Comparison of ENCODE assay signal across 18 mouse cellular contexts in the genomic region with DNA sequence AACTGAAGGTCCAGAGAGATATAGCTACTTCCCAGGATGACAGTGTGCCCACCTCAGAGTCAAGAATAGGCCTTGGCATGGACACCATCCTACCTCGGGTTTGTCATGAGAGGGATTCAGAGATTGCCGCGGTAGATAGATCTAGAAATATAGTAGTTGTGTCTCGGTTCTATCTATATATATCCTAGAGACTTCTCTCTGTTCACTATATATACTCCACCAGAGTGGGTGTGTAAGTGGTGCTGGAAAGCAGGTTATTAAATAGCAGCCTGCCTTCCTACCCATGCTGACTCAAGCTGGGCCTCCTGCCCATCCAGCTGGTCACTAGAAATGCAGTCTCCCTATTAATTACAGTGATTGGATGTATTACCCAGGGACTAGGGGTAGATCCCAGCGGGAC. TPM values are rescaled to one million over a fixed set of nuclear protein-coding genes. Genes with fewer than 3 reads are reported as not detected.
DNase-seq lines count a peak whose midpoint lies in the region; ATAC-seq and TF ChIP-seq lines count a peak whose summit lies in the region.
"Had no signal": no experiment of that assay in that cellular context is flagged by ENCODE, and none has a peak within 500 bp of the region (broad histone marks: within the 10 kb centered on the region; RNA-seq: fewer than 3 reads in every experiment).

No protein-coding gene starts in this region.

- no peak for TF ChIP-seq CTCF in left cerebral cortex, adult 2 months (IDR thresholded peaks at IDR 0.05)

- no peaks in the 10 kb centered on the region for H3K79me2 ChIP-seq in myocyte (ENCODE audit: control insufficient read depth, insufficient read depth)

- intact Hi-C loops in left cerebral cortex, postnatal 4 days (cut with DNase I), result no loop called here
- intact Hi-C loops in left cerebral cortex, adult 2 months (cut with DNase I), result no loop called here

- H3K36me3 ChIP-seq in myocyte (ENCODE audit: control insufficient read depth, insufficient read depth), result no peaks in the 10 kb centered on the region
- H3K36me3 ChIP-seq in kidney, embryonic 14.5 days (ENCODE audit: control insufficient read depth, insufficient read depth, low read length), result no peaks in the 10 kb centered on the region
- H3K36me3 ChIP-seq: embryonic facial prominence, embryonic 15.5 days; kidney, embryonic 15.5 days; limb, embryonic 13.5 days had no signal

- H3K27me3 ChIP-seq in myocyte (ENCODE audit: control insufficient read depth, insufficient read depth, insufficient read length), result no peaks in the 10 kb centered on the region
- H3K27me3 ChIP-seq in kidney, embryonic 14.5 days (ENCODE audit: control insufficient read depth, insufficient read depth, low read length), result peaks cover 11% of the 10 kb centered on the region; the same call in 1 of the 2 replicates

- ATAC-seq in kidney, embryonic 14.5 days (ENCODE audit: low FRiP score, low TSS enrichment), result no peak
- ATAC-seq: liver, postnatal 0 days had no signal

- no peaks in the 10 kb centered on the region for H3K4me1 ChIP-seq in kidney, embryonic 14.5 days (ENCODE audit: control insufficient read depth, insufficient read depth, low read length)

- 85% methylated on average over 5 of the region's 5 CpGs for WGBS in kidney, embryonic 14.5 days

- H3K4me3 ChIP-seq in left cerebral cortex, adult 2 months, result no peak overlapping the region
- no peak overlapping the region for H3K4me3 ChIP-seq in myocyte
- H3K4me3 ChIP-seq in kidney, embryonic 14.5 days (ENCODE audit: low read length), result no peak overlapping the region
- H3K4me3 ChIP-seq: embryonic facial prominence, embryonic 15.5 days; kidney, embryonic 15.5 days; limb, embryonic 13.5 days had no signal

- TF ChIP-seq POLR2A in myocyte (IDR thresholded peaks at IDR 0.05; ENCODE audit: insufficient read length, low read depth), result no peak

- H3ac ChIP-seq in myocyte (ENCODE audit: control insufficient read depth, insufficient read length), result no peak overlapping the region

- no peaks in the 10 kb centered on the region for H3K9me3 ChIP-seq in kidney, embryonic 14.5 days (ENCODE audit: control insufficient read depth, low read length)
- H3K9me3 ChIP-seq: embryonic facial prominence, embryonic 15.5 days; kidney, embryonic 15.5 days; limb, embryonic 13.5 days had no signal

- DNase-seq in cerebellum, postnatal 25 days, result peak; percentile 55 to 69
- DNase-seq in cerebellum, adult 9-10 months, result no peak
- DNase-seq in left cerebral cortex, adult 11 months (ENCODE audit: low spot score), result peak; percentile 60
- DNase-seq in left cerebral cortex, postnatal 4 days, result no peak
- DNase-seq in left cerebral cortex, adult 2 months (ENCODE audit: extremely low spot score in 1 of 2, low spot score in 2 of 2), result peak in 1 of 2 experiments; percentile 65
- no peak for DNase-seq in MN1 (ENCODE audit: low spot score)
- DNase-seq: adrenal gland, adult 8-10 months; heart, adult 18-20 months; liver, postnatal 0 days; thymus, postnatal 14 days had no signal

- peak overlapping the region; percentile 12 for H3K4me2 ChIP-seq in myocyte (ENCODE audit: low read depth)
- H3K4me2 ChIP-seq in kidney, embryonic 14.5 days (replicated peaks; ENCODE audit: low read depth, low read length), result no peak overlapping the region
- H3K4me2 ChIP-seq: embryonic facial prominence, embryonic 15.5 days; kidney, embryonic 15.5 days; limb, embryonic 13.5 days had no signal

- peak overlapping the region; percentile 96 for H3K27ac ChIP-seq in left cerebral cortex, adult 2 months
- H3K27ac ChIP-seq in kidney, embryonic 14.5 days (ENCODE audit: low read depth, low read length), result no peak overlapping the region
- H3K27ac ChIP-seq: embryonic facial prominence, embryonic 15.5 days; kidney, embryonic 15.5 days; limb, embryonic 13.5 days; macrophage had no signal

- H3K9ac ChIP-seq in kidney, embryonic 14.5 days (ENCODE audit: low read depth, low read length), result no peak overlapping the region
- H3K9ac ChIP-seq: embryonic facial prominence, embryonic 15.5 days; kidney, embryonic 15.5 days; limb, embryonic 13.5 days; liver, postnatal 0 days had no signal

TF ChIP-seq in myocyte, 11 proteins besides CTCF, POLR2A, EP300 and RAD21:
- TF ChIP-seq CEBPB (IDR thresholded peaks at IDR 0.05; ENCODE audit: insufficient read depth, poor library complexity, severe bottlenecking) (no peak), TCF3 (IDR thresholded peaks at IDR 0.05; ENCODE audit: insufficient read length, low read depth) (no peak), TCF12 (IDR thresholded peaks at IDR 0.05; ENCODE audit: insufficient read depth, poor library complexity, severe bottlenecking) (no peak), E2F4 (IDR thresholded peaks at IDR 0.05; ENCODE audit: insufficient read depth) (no peak), REST (IDR thresholded peaks at IDR 0.05; ENCODE audit: insufficient read depth, insufficient read length) (no peak), MYOG (IDR thresholded peaks at IDR 0.05; ENCODE audit: control insufficient read depth in 1 of 3, insufficient read depth in 1 of 3, insufficient read length in 2 of 3, low read depth in 2 of 3) (no peak), MYOD1 (IDR thresholded peaks at IDR 0.05; ENCODE audit: control insufficient read depth in 1 of 3, insufficient read length in 2 of 3, low read depth in 2 of 3) (no peak), SRF (IDR thresholded peaks at IDR 0.05; ENCODE audit: control insufficient read depth, insufficient read length, low read depth) (no peak), MAX (IDR thresholded peaks at IDR 0.05; ENCODE audit: low read depth) (no peak), USF1 (IDR thresholded peaks at IDR 0.05; ENCODE audit: low read depth) (no peak), POLR2AphosphoS2 (IDR thresholded peaks at IDR 0.05; ENCODE audit: insufficient read length, low read depth) (no peak)

RNA-seq across cellular contexts. Expression of gene AC124108.1, which starts 11.5 kb away (rescaled TPM):
- 1 to 10 TPM; 3.6 to 4.2 TPM for total RNA-seq in left cerebral cortex, postnatal 4 days (2021)
- total RNA-seq in left cerebral cortex, adult 2 months (2021), result 1 to 10 TPM; 4.3 to 6.1 TPM
- polyA plus RNA-seq in myocyte (2012; fragmentation: generic; extraction: Trizol), result 0.82 TPM
- polyA plus RNA-seq in kidney, embryonic 14.5 days (2014; fragmentation: Nextera tagmentation; extraction: Ambion mirVana), result 0.05 and 0.09 TPM in 2 replicates
- polyA plus RNA-seq: heart, postnatal 0 days; liver, postnatal 0 days; macrophage had no signal

RNA-seq across cellular contexts. Expression of gene Lemd1, which starts 11.5 kb away (rescaled TPM):
- 10 to 100 TPM in 1 of 2 experiments, 1 to 10 TPM in 1; 8.8 to 10.1 TPM for total RNA-seq in left cerebral cortex, postnatal 4 days (2021)
- total RNA-seq in left cerebral cortex, adult 2 months (2021), result 1 to 10 TPM; 3.9 to 6.8 TPM
- 0.49 TPM for polyA plus RNA-seq in myocyte (2012; fragmentation: generic; extraction: Trizol)
- polyA plus RNA-seq in kidney, embryonic 14.5 days (2014; fragmentation: Nextera tagmentation; extraction: Ambion mirVana), result 0.37 TPM in 1 of 2 replicates, not detected in the other
- total RNA-seq: heart, adult 18-20 months had no signal
- polyA plus RNA-seq: heart, postnatal 0 days; liver, postnatal 0 days; macrophage had no signal

RNA-seq across cellular contexts. Expression of gene Gm10188, which starts 26.8 kb away (rescaled TPM):
- total RNA-seq in left cerebral cortex, postnatal 4 days (2021), result not detected
- not detected for total RNA-seq in left cerebral cortex, adult 2 months (2021)
- polyA plus RNA-seq in myocyte (2012; fragmentation: generic; extraction: Trizol), result not detected
- not detected in 2 replicates for polyA plus RNA-seq in kidney, embryonic 14.5 days (2014; fragmentation: Nextera tagmentation; extraction: Ambion mirVana)
- total RNA-seq: adrenal gland, adult 8-10 months; heart, adult 18-20 months had no signal
- polyA plus RNA-seq: embryonic facial prominence, embryonic 15.5 days; heart, postnatal 0 days; kidney, embryonic 15.5 days; limb, embryonic 13.5 days; liver, postnatal 0 days; macrophage; stomach, embryonic 14.5 days had no signal

Comparison
In these comparisons a context has a peak if more than half of its experiments do, and no peak if none do; other contexts are left out.
1. DNase-seq: peak in cerebellum, postnatal 25 days (2 of 2) and left cerebral cortex, adult 11 months (single experiment); none in cerebellum, adult 9-10 months (single experiment), left cerebral cortex, postnatal 4 days (single experiment) and MN1 (single experiment).